Mouse (Mus musculus) midbrain, embryonic 11.5 days (tissue): Measurements from ENCODE around the gene Tacc2. TPM values are rescaled to one million over a fixed set of nuclear protein-coding genes. Genes with fewer than 3 reads are reported as not detected.

Source experiments
- ATAC-seq: fragments of 200-750 bp; cut with Nextera tagmentation; 2 replicates; pipeline ENCODE4 v1.8.0; 2017; ENCODE audit warnings: moderate TSS enrichment, moderate library complexity; ENCODE audit not compliant: low FRiP score
- DNase-seq: peaks from one replicate; pipeline ENCODE4 v3.0.0; 2015; ENCODE audit warnings: low spot score; ENCODE audit errors: missing footprints
- H3K27ac ChIP-seq: fragments of 300-500 bp; sonication (generic); 2 replicates; pipeline ENCODE4 v1.5.1; 2014; ENCODE audit warnings: low read depth, low read length
- H3K27me3 ChIP-seq: fragments of 300-500 bp; sonication (generic); 2 replicates; pipeline ENCODE4 v1.6.1; 2014; ENCODE audit warnings: mild to moderate bottlenecking, low read length, moderate library complexity, mixed read lengths; ENCODE audit not compliant: control insufficient read depth, insufficient read depth
- H3K36me3 ChIP-seq: fragments of 300-500 bp; sonication (generic); 2 replicates; pipeline ENCODE4 v1.6.1; 2014; ENCODE audit warnings: mild to moderate bottlenecking, low read length, moderate library complexity, mixed read lengths; ENCODE audit not compliant: control insufficient read depth, insufficient read depth
- H3K4me1 ChIP-seq: fragments of 300-500 bp; sonication (generic); 2 replicates; pipeline ENCODE4 v1.6.1; 2014; ENCODE audit warnings: low read length; ENCODE audit not compliant: control insufficient read depth, insufficient read depth
- H3K4me2 ChIP-seq: fragments of 300-500 bp; sonication (generic); 2 replicates; pipeline ENCODE4 v1.6.1; 2014; ENCODE audit warnings: mild to moderate bottlenecking, moderate library complexity
- H3K4me3 ChIP-seq: fragments of 300-500 bp; sonication (generic); 2 replicates; pipeline ENCODE4 v1.5.1; 2014; ENCODE audit warnings: low read depth, low read length
- H3K9ac ChIP-seq: fragments of 300-500 bp; sonication (generic); 2 replicates; pipeline ENCODE4 v1.6.1; 2014; ENCODE audit warnings: low read length
- H3K9me3 ChIP-seq: fragments of 300-500 bp; sonication (generic); 2 replicates; pipeline ENCODE4 v1.6.1; 2016; ENCODE audit warnings: low read length; ENCODE audit not compliant: control insufficient read depth
- WGBS: fragments of 180-500 bp; shearing (Covaris S2); extraction: QIAGEN DNeasy Blood & Tissue Kit; methylation state at CpG from one replicate; pipeline ENCODE4 v1.1.7; 2014; 5-methylcytosine and 5-hydroxymethylcytosine counted together
- polyA plus RNA-seq: library from polyadenylated mRNA; unstranded; fragments of >200 nt; fragmentation: Nextera tagmentation; extraction: Ambion mirVana; gene quantifications from 2 replicates; pipeline ENCODE4 v1.2.1, GENCODE M21; 2014

The Tacc2 gene
- polyA plus RNA-seq, 1 experiment from 2014 or later: 47.3 TPM

DNA sequence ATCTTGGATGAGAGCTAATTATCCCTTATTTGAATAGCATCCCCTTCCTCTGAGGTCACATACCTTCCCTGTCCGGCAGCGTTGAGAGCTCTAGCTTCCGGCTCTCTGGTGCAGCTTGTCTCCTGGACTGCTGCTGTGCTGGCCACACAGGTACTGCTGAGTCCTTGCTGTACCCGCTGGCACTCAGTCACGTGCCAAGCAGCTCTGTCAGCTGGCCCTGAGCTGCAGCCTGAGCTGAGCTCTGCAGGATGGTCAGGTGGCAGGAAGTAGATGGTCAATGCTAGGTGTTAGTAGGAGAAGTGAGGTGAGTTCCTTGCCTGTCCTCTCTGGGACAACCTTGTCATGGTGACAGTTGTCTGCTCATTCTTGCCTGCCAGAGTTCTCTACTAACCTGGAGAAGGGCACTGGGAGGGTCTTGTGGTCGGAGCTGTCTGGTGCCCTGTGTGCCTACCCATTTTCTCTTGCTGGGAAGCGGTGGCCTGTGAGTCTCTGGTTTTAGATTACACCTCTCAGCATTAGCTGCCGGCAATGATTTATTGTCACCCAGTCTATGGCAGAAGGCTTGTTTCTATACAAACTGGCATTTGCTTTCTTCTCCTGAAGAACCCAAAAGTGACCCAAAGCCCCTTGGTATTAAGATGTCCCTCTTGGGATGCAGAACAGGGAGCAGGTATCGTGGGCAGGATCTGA is 143.6 kb downstream of the Tacc2 start:
- no peak overlapping the region for H3K9ac ChIP-seq
- ATAC-seq (no peak), DNase-seq (no peak)
- H3K4me1 ChIP-seq: peaks cover 22% of the 10 kb centered on the region
- 62% methylated on average over 9 of the region's 9 CpGs for WGBS
- H3K36me3 ChIP-seq: peaks cover 5% of the 10 kb centered on the region
- H3K9me3 ChIP-seq: no peaks in the 10 kb centered on the region
- no peaks in the 10 kb centered on the region for H3K27me3 ChIP-seq
- H3K4me3 ChIP-seq: no peak overlapping the region
- H3K27ac ChIP-seq: peak overlapping the region; percentile 45
- H3K4me2 ChIP-seq: no peak overlapping the region

DNA sequence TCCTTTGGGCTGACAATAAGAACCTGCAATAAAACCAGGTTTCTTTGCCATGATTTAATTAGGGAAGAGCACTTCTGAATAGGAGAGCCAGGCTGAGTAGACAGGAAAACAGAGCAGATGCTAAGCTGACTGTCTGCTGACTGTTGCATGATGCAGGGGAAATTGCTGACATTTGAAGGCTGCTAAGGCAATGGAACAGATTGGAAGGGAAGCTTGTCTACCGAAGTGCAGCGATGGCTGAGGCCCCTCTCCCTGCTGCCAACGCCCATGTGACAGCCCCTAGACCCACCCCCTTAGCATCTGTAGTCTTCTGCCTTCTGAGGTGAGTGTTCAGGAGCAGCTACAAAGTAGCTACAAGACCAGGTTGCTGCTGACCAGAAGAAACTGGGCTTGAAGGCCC is 148.9 kb downstream of the Tacc2 start:
- peaks cover 10% of the 10 kb centered on the region for H3K36me3 ChIP-seq
- DNase-seq: no peak
- H3K9ac ChIP-seq: no peak overlapping the region
- ATAC-seq: no peak
- WGBS: 89% methylated on average over 3 of the region's 3 CpGs
- no peak overlapping the region for H3K27ac ChIP-seq
- no peaks in the 10 kb centered on the region for H3K9me3 ChIP-seq
- no peaks in the 10 kb centered on the region for H3K27me3 ChIP-seq
- H3K4me2 ChIP-seq: no peak overlapping the region
- no peak overlapping the region for H3K4me3 ChIP-seq
- no peaks in the 10 kb centered on the region for H3K4me1 ChIP-seq

GRCm38 (mm10) chr7:130726724-130727422 is 149.6 kb downstream of the Tacc2 start:
- H3K9me3 ChIP-seq: no peaks in the 10 kb centered on the region
- no peaks in the 10 kb centered on the region for H3K27me3 ChIP-seq
- H3K4me2 ChIP-seq: no peak overlapping the region
- WGBS: 83% methylated on average over 8 of the region's 8 CpGs
- no peak overlapping the region for H3K9ac ChIP-seq
- H3K36me3 ChIP-seq: peaks cover 10% of the 10 kb centered on the region
- DNase-seq (no peak), ATAC-seq (no peak)
- H3K4me3 ChIP-seq: no peak overlapping the region
- no peaks in the 10 kb centered on the region for H3K4me1 ChIP-seq
- no peak overlapping the region for H3K27ac ChIP-seq

GRCm38 (mm10) chr7:130727560-130727959 is 150.3 kb downstream of the Tacc2 start:
- no peaks in the 10 kb centered on the region for H3K27me3 ChIP-seq
- H3K9ac ChIP-seq: no peak overlapping the region
- no peaks in the 10 kb centered on the region for H3K9me3 ChIP-seq
- H3K27ac ChIP-seq: no peak overlapping the region
- ATAC-seq: no peak
- WGBS: 93% methylated on average over 4 of the region's 4 CpGs
- DNase-seq: no peak
- H3K4me2 ChIP-seq: no peak overlapping the region
- peaks cover 10% of the 10 kb centered on the region for H3K36me3 ChIP-seq
- H3K4me1 ChIP-seq: no peaks in the 10 kb centered on the region
- H3K4me3 ChIP-seq: no peak overlapping the region

DNA sequence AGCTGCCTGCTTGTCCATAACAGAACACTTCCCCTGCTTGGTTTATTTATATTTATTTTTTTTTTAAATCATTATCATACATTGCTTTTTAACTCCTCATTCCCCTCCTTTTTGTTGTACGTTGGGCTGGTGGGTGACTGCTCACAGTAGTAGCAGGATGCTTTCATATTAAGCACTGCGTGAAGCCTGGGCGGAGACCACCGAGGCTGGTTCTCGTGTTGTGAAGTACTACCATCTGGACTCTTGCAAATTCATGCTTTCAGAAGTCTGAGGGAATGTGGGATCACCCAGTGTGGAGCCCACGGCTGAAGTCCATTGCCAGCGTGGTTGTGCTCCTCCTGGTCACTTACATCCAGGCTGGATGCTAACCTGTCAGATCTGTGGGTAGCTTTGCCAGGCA is 154.6 kb downstream of the Tacc2 start:
- Histone ChIP-seq H3K27ac (no peak overlapping the region), H3K4me2 (no peak overlapping the region), H3K4me1 (no peaks in the 10 kb centered on the region), H3K9ac (no peak overlapping the region), H3K4me3 (no peak overlapping the region), H3K36me3 (peaks cover 22% of the 10 kb centered on the region), H3K9me3 (no peaks in the 10 kb centered on the region), H3K27me3 (no peaks in the 10 kb centered on the region)
- DNase-seq: no peak
- ATAC-seq: no peak
- 75% methylated on average over 7 of the region's 7 CpGs for WGBS

- DNase-seq: no peak
- Histone ChIP-seq H3K4me3 (no peak overlapping the region), H3K9me3 (no peaks in the 10 kb centered on the region), H3K4me2 (no peak overlapping the region), H3K36me3 (peaks cover 22% of the 10 kb centered on the region), H3K9ac (no peak overlapping the region), H3K4me1 (no peaks in the 10 kb centered on the region), H3K27ac (no peak overlapping the region), H3K27me3 (no peaks in the 10 kb centered on the region)
- whole genome bisulfite sequencing: 76% methylated on average over 6 of the region's 6 CpGs
- ATAC-seq: no peak
Observed at GRCm38 (mm10) chr7:130732908-130733307, 155.7 kb downstream of the Tacc2 start.

DNA sequence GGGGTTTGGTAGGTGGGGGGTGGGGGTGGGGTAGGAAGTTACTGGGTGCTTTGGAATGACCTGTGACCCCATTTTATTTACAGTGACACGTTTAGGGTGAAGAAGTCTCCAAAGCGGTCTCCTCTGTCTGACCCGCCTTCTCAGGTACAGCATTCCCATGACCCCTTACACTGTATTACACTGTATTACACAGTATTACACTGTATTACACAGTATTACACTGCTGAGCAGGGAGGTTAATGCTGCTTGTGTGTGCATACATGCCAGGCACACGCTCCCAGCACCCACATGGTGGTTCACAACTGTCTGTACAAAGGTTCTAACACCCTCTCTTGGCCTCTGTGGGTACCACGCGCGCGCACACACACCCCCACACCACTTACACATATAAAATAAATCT is 156.2 kb downstream of the Tacc2 start:
- ATAC-seq (no peak), DNase-seq (no peak)
- no peak overlapping the region for H3K4me2 ChIP-seq
- H3K9me3 ChIP-seq: no peaks in the 10 kb centered on the region
- H3K4me3 ChIP-seq: no peak overlapping the region
- no peaks in the 10 kb centered on the region for H3K4me1 ChIP-seq
- no peaks in the 10 kb centered on the region for H3K27me3 ChIP-seq
- peaks cover 22% of the 10 kb centered on the region for H3K36me3 ChIP-seq
- H3K9ac ChIP-seq: no peak overlapping the region
- 94% methylated on average over 8 of the region's 8 CpGs for whole genome bisulfite sequencing
- H3K27ac ChIP-seq: no peak overlapping the region

GRCm38 (mm10) chr7:130734195-130734787 is 157.1 kb downstream of the Tacc2 start:
- Histone ChIP-seq H3K4me2 (no peak overlapping the region), H3K9ac (no peak overlapping the region), H3K27ac (no peak overlapping the region), H3K4me1 (no peaks in the 10 kb centered on the region), H3K36me3 (peaks cover 18% of the 10 kb centered on the region), H3K27me3 (no peaks in the 10 kb centered on the region), H3K4me3 (no peak overlapping the region), H3K9me3 (no peaks in the 10 kb centered on the region)
- no peak for DNase-seq
- WGBS: 91% methylated on average over 2 of the region's 2 CpGs
- no peak for ATAC-seq

GRCm38 (mm10) chr7:130741099-130741498 is 163.9 kb downstream of the Tacc2 start:
- ATAC-seq: no peak

More at GRCm38 (mm10) chr7:130741099-130741498, 163.9 kb downstream of the Tacc2 start:
- H3K4me2 ChIP-seq: no peak overlapping the region
- H3K27ac ChIP-seq: no peak overlapping the region
- WGBS: 80% methylated on average over 4 of the region's 4 CpGs
- no peaks in the 10 kb centered on the region for H3K27me3 ChIP-seq
- H3K4me3 ChIP-seq: no peak overlapping the region
- DNase-seq: no peak
- H3K9ac ChIP-seq: no peak overlapping the region
- peaks cover 22% of the 10 kb centered on the region; the same call in 1 of the 2 replicates for H3K36me3 ChIP-seq
- H3K9me3 ChIP-seq: no peaks in the 10 kb centered on the region
- H3K4me1 ChIP-seq: no peaks in the 10 kb centered on the region
